In genomic region chr2:112510140-112510539, GRCm38 (mm10) we compare ENCODE assay signal across 14 mouse cellular contexts. TPM values are rescaled to one million over a fixed set of nuclear protein-coding genes. Genes with fewer than 3 reads are reported as not detected.
A peak's percentile ranks its signal among the peaks of the same experiment; 100 is the strongest.
DNase-seq lines count a peak whose midpoint lies in the region; ATAC-seq and TF ChIP-seq lines count a peak whose summit lies in the region.
"Had no signal": no experiment of that assay in that cellular context is flagged by ENCODE, and none has a peak within 500 bp of the region (broad histone marks: within the 10 kb centered on the region; RNA-seq: fewer than 3 reads in every experiment).

No protein-coding gene starts in this region.

- H3K4me1 ChIP-seq in liver, embryonic 14.5 days (replicated peaks; ENCODE audit: control insufficient read depth in 2 of 2, insufficient read depth in 2 of 2, low read length in 1 of 2), result peaks cover 11 to 27% of the 10 kb centered on the region in 2 experiments
- no peaks in the 10 kb centered on the region for H3K4me1 ChIP-seq in stomach, embryonic 16.5 days (ENCODE audit: control insufficient read depth, insufficient read depth, low read length)
- H3K4me1 ChIP-seq in midbrain, embryonic 14.5 days (ENCODE audit: control insufficient read depth, insufficient read depth, low read length), result no peaks in the 10 kb centered on the region
- H3K4me1 ChIP-seq: embryonic facial prominence, embryonic 10.5 days; forebrain, embryonic 15.5 days had no signal

- no peaks in the 10 kb centered on the region for H3K36me3 ChIP-seq in liver, embryonic 14.5 days (replicated peaks; ENCODE audit: control insufficient read depth, insufficient read depth, low read depth)
- no peaks in the 10 kb centered on the region for H3K36me3 ChIP-seq in stomach, embryonic 16.5 days (ENCODE audit: control insufficient read depth, insufficient read depth, low read length)
- H3K36me3 ChIP-seq in midbrain, embryonic 14.5 days (ENCODE audit: control insufficient read depth, insufficient read depth, low read length), result no peaks in the 10 kb centered on the region
- H3K36me3 ChIP-seq: embryonic facial prominence, embryonic 10.5 days; forebrain, embryonic 15.5 days had no signal

- TF ChIP-seq EP300 in liver, embryonic 14.5 days (IDR thresholded peaks at IDR 0.05; ENCODE audit: low read depth), result peak; percentile 77

- H3K27ac ChIP-seq in liver, embryonic 14.5 days, result peak overlapping the region; percentile 34
- H3K27ac ChIP-seq in stomach, embryonic 16.5 days (ENCODE audit: low read length), result no peak overlapping the region
- no peak overlapping the region for H3K27ac ChIP-seq in midbrain, embryonic 14.5 days (replicated peaks; ENCODE audit: low read depth, low read length)
- H3K27ac ChIP-seq: embryonic facial prominence, embryonic 10.5 days; forebrain, embryonic 15.5 days had no signal

- 15% methylated on average over 4 of the region's 4 CpGs for whole genome bisulfite sequencing in liver, embryonic 14.5 days (ENCODE audit: insufficient replicate concordance)
- WGBS in stomach, embryonic 16.5 days, result 56% methylated on average over 4 of the region's 4 CpGs
- WGBS in midbrain, embryonic 14.5 days, result 94% methylated on average over 4 of the region's 4 CpGs

- H3K4me3 ChIP-seq in liver, embryonic 14.5 days (ENCODE audit: insufficient read depth in 1 of 2, low read depth in 2 of 2, low read length in 2 of 2), result no peak overlapping the region
- no peak overlapping the region for H3K4me3 ChIP-seq in stomach, embryonic 16.5 days (replicated peaks; ENCODE audit: low read length)
- H3K4me3 ChIP-seq in midbrain, embryonic 14.5 days (replicated peaks; ENCODE audit: low read depth, low read length), result no peak overlapping the region
- H3K4me3 ChIP-seq: embryonic facial prominence, embryonic 10.5 days; forebrain, embryonic 15.5 days had no signal

- peak overlapping the region; percentile 60 for H3K4me2 ChIP-seq in liver, embryonic 14.5 days (ENCODE audit: low read depth)
- H3K4me2 ChIP-seq in stomach, embryonic 16.5 days (ENCODE audit: low read depth, low read length), result no peak overlapping the region
- H3K4me2 ChIP-seq in midbrain, embryonic 14.5 days (ENCODE audit: low read length), result no peak overlapping the region
- H3K4me2 ChIP-seq: forebrain, embryonic 15.5 days had no signal

- DNase-seq in spleen, postnatal 36 days (ENCODE audit: low spot score in 2 of 2), result peak; percentile 15 to 29
- no peak for DNase-seq in spleen, adult 12 weeks (ENCODE audit: low spot score)
- peak; percentile 85 for DNase-seq in c-Kit-positive CD71-positive TER-119-negative erythroid progenitor cells, embryonic 14.5 days (ENCODE audit: low read depth)
- DNase-seq in liver, embryonic 14.5 days (ENCODE audit: low read depth in 3 of 3, low spot score in 3 of 3), result peak; percentile 68 to 85 (median 71)
- no peak for DNase-seq in midbrain, embryonic 14.5 days
- no peak for DNase-seq in kidney, postnatal 10 days
- DNase-seq in cerebellum, postnatal 10 days, result no peak
- DNase-seq: kidney, adult 18-20 months; layer of hippocampus, adult 9-11 months; lung, adult 2 months had no signal

- no peak for TF ChIP-seq CTCF in liver, embryonic 14.5 days (IDR thresholded peaks at IDR 0.05; ENCODE audit: low read depth)

- ATAC-seq in liver, embryonic 14.5 days (ENCODE audit: insufficient read depth), result peak; percentile 98
- ATAC-seq in stomach, embryonic 16.5 days (ENCODE audit: insufficient read depth, low FRiP score), result peak; percentile 87
- no peak for ATAC-seq in midbrain, embryonic 14.5 days (ENCODE audit: low FRiP score, low TSS enrichment)
- ATAC-seq: forebrain, embryonic 15.5 days had no signal

- H3K9ac ChIP-seq in liver, embryonic 14.5 days (replicated peaks), result peak overlapping the region; percentile 42
- H3K9ac ChIP-seq in stomach, embryonic 16.5 days (ENCODE audit: low read length), result no peak overlapping the region
- H3K9ac ChIP-seq in midbrain, embryonic 14.5 days (replicated peaks; ENCODE audit: low read length), result no peak overlapping the region
- H3K9ac ChIP-seq: forebrain, embryonic 15.5 days had no signal

- no peaks in the 10 kb centered on the region for H3K9me3 ChIP-seq in liver, embryonic 14.5 days (ENCODE audit: control insufficient read depth, low read length)
- no peaks in the 10 kb centered on the region for H3K9me3 ChIP-seq in stomach, embryonic 16.5 days (replicated peaks; ENCODE audit: control insufficient read depth, low read length)
- no peaks in the 10 kb centered on the region for H3K9me3 ChIP-seq in midbrain, embryonic 14.5 days (ENCODE audit: control insufficient read depth, low read length)
- H3K9me3 ChIP-seq: embryonic facial prominence, embryonic 10.5 days; forebrain, embryonic 15.5 days had no signal

- no peaks in the 10 kb centered on the region for H3K27me3 ChIP-seq in liver, embryonic 14.5 days (ENCODE audit: control insufficient read depth, insufficient read depth, low read length)
- no peaks in the 10 kb centered on the region for H3K27me3 ChIP-seq in stomach, embryonic 16.5 days (ENCODE audit: control insufficient read depth, insufficient read depth, low read length)
- H3K27me3 ChIP-seq in midbrain, embryonic 14.5 days (ENCODE audit: control insufficient read depth, insufficient read depth, low read length), result no peaks in the 10 kb centered on the region
- H3K27me3 ChIP-seq: forebrain, embryonic 15.5 days had no signal

RNA-seq across cellular contexts. Expression of gene Aven, which starts 17.4 kb away (rescaled TPM):
- polyA plus RNA-seq in liver, embryonic 14.5 days (2012; rRNA removed), result 5.2 and 8.6 TPM in 2 replicates
- polyA plus RNA-seq in liver, embryonic 14.5 days (2014; fragmentation: Nextera tagmentation; extraction: Ambion mirVana), result 5.4 and 5.9 TPM in 2 replicates
- polyA plus RNA-seq in stomach, embryonic 16.5 days (2015; fragmentation: Nextera tagmentation; extraction: Ambion mirVana), result 2.8 and 3.5 TPM in 2 replicates
- polyA plus RNA-seq in midbrain, embryonic 14.5 days (2014; fragmentation: Nextera tagmentation; extraction: Ambion mirVana), result 3.2 and 4.5 TPM in 2 replicates

RNA-seq across cellular contexts. Expression of gene Chrm5, which starts 29.6 kb away (rescaled TPM):
- not detected in 2 replicates for polyA plus RNA-seq in liver, embryonic 14.5 days (2012; rRNA removed)
- not detected in 2 replicates for polyA plus RNA-seq in liver, embryonic 14.5 days (2014; fragmentation: Nextera tagmentation; extraction: Ambion mirVana)
- 0.08 TPM in 1 of 2 replicates, not detected in the other for polyA plus RNA-seq in stomach, embryonic 16.5 days (2015; fragmentation: Nextera tagmentation; extraction: Ambion mirVana)
- 0.30 and 0.93 TPM in 2 replicates for polyA plus RNA-seq in midbrain, embryonic 14.5 days (2014; fragmentation: Nextera tagmentation; extraction: Ambion mirVana)
- polyA plus RNA-seq: embryonic facial prominence, embryonic 10.5 days; heart, embryonic 14.5 days; lung, adult 2 months had no signal

RNA-seq across cellular contexts. Expression of gene Emc7, which starts 55.3 kb away (rescaled TPM):
- 4.3 and 5.8 TPM in 2 replicates for polyA plus RNA-seq in liver, embryonic 14.5 days (2012; rRNA removed)
- polyA plus RNA-seq in liver, embryonic 14.5 days (2014; fragmentation: Nextera tagmentation; extraction: Ambion mirVana), result 13.0 and 13.3 TPM in 2 replicates
- polyA plus RNA-seq in stomach, embryonic 16.5 days (2015; fragmentation: Nextera tagmentation; extraction: Ambion mirVana), result 22.0 and 22.1 TPM in 2 replicates
- 18.3 and 19.1 TPM in 2 replicates for polyA plus RNA-seq in midbrain, embryonic 14.5 days (2014; fragmentation: Nextera tagmentation; extraction: Ambion mirVana)

Comparison
In these comparisons a context has a peak if more than half of its experiments do, and no peak if none do; other contexts are left out.
1. DNase-seq: peak in spleen, postnatal 36 days (2 of 2), c-Kit-positive CD71-positive TER-119-negative erythroid progenitor cells, embryonic 14.5 days (single experiment) and liver, embryonic 14.5 days (3 of 3); none in spleen, adult 12 weeks (single experiment), midbrain, embryonic 14.5 days (single experiment), kidney, postnatal 10 days (single experiment) and cerebellum, postnatal 10 days (0 of 2).